Mouse (Mus musculus) lung, postnatal 0 days (tissue): ENCODE data around the gene Gm28047.
A peak's percentile ranks its signal among the peaks of the same experiment; 100 is the strongest.

Experiments used
- CTCF ChIP-seq: IDR thresholded peaks from 2 replicates; pipeline ENCODE4 v1.5.1; 2016; ENCODE audit warnings: antibody characterized with exemption, mild to moderate bottlenecking
- EP300 ChIP-seq: IDR thresholded peaks from 2 replicates; pipeline ENCODE4 v1.6.1; 2016; ENCODE audit warnings: antibody characterized with exemption, mild to moderate bottlenecking, control low read depth

- TF ChIP-seq CTCF, result peak; percentile 87
- no peak for TF ChIP-seq EP300
Observed at GRCm38 (mm10) chr15:102665494-102665893, 40.6 kb upstream of the Gm28047 start.
